Mouse (Mus musculus) hematopoietic multipotent progenitor cell, adult 10-12 weeks (in vitro differentiated cells): ENCODE measurements around the gene 6030408B16Rik. TPM values are rescaled to one million over a fixed set of nuclear protein-coding genes. Genes with fewer than 3 reads are reported as not detected.

ENCODE experiments used
- polyA plus RNA-seq: library from polyadenylated mRNA; stranded (reverse); fragments of >175 nt; gene quantifications from 2 replicates; pipeline ENCODE4 v1.2.3, GENCODE M21; 2012; ENCODE audit warnings: low replicate concordance

Gene 6030408B16Rik
- not detected in 2 replicates for polyA plus RNA-seq

GRCm38 (mm10) chr15:101293025-101293621 is at the start of gene 6030408B16Rik:
Gene 6030408B16Rik, plus strand, starts transcription at chr15:101293212.

GRCm38 (mm10) chr15:101253886-101254795 is 38.9 kb upstream of the 6030408B16Rik start, which contains the start of gene Nr4a1:
Gene Nr4a1, plus strand, starts transcription at chr15:101254269.

GRCm38 (mm10) chr15:101283911-101284750 is 8.9 kb upstream of the 6030408B16Rik start, which contains the start of gene Atg101:
Gene Atg101, plus strand, starts transcription at chr15:101284272.

Other genes starting within 250 kb of the 6030408B16Rik start
- not detected in 2 replicates for gene Gm47841, start 245.8 kb upstream of the 6030408B16Rik start, polyA plus RNA-seq
- gene Fignl2, start 214.6 kb upstream of the 6030408B16Rik start, polyA plus RNA-seq, result 0.42 and 0.98 TPM in 2 replicates
- gene Ankrd33, start 177.5 kb upstream of the 6030408B16Rik start, polyA plus RNA-seq, result not detected in 2 replicates
- 6.3 and 6.6 TPM in 2 replicates for gene Acvrl1, start 164.7 kb upstream of the 6030408B16Rik start, polyA plus RNA-seq
- 13.6 and 18.6 TPM in 2 replicates for gene Acvr1b, start 119.1 kb upstream of the 6030408B16Rik start, polyA plus RNA-seq
- 6.1 and 16.8 TPM in 2 replicates for gene Grasp, start 69.0 kb upstream of the 6030408B16Rik start, polyA plus RNA-seq
- gene Nr4a1, start 38.9 kb upstream of the 6030408B16Rik start, polyA plus RNA-seq, result 57.9 and 89.1 TPM in 2 replicates
- gene Atg101, start 8.9 kb upstream of the 6030408B16Rik start, polyA plus RNA-seq, result 42.2 and 52.1 TPM in 2 replicates
- gene Krt80, start 77.0 kb downstream of the 6030408B16Rik start, polyA plus RNA-seq, result 10.3 and 16.1 TPM in 2 replicates
- 0.47 and 0.86 TPM in 2 replicates for gene Krt7, start 117.8 kb downstream of the 6030408B16Rik start, polyA plus RNA-seq
- not detected in 2 replicates for gene Krt87, start 145.6 kb downstream of the 6030408B16Rik start, polyA plus RNA-seq
- gene Krt88, start 154.5 kb downstream of the 6030408B16Rik start, polyA plus RNA-seq, result 0.16 TPM in 1 of 2 replicates, not detected in the other
- not detected in 2 replicates for gene Krt81, start 170.5 kb downstream of the 6030408B16Rik start, polyA plus RNA-seq
- gene Krt86, start 180.3 kb downstream of the 6030408B16Rik start, polyA plus RNA-seq, result 0.92 and 3.3 TPM in 2 replicates
- 0.16 and 0.17 TPM in 2 replicates for gene Krt83, start 198.3 kb downstream of the 6030408B16Rik start, polyA plus RNA-seq
- gene Gm49425, start 224.0 kb downstream of the 6030408B16Rik start, polyA plus RNA-seq, result not detected in 2 replicates
- not detected in 2 replicates for gene Krt84, start 239.6 kb downstream of the 6030408B16Rik start, polyA plus RNA-seq